Mouse (Mus musculus) E14TG2a.4 (cell line): Measurements from ENCODE around the gene Hectd4.
A peak's percentile ranks its signal among the peaks of the same experiment; 100 is the strongest.

ENCODE experiments used
- H3K27me3 ChIP-seq: 2 replicates; pipeline ENCODE4 v1.6.1; 2014; ENCODE audit warnings: low read length, control low read depth; ENCODE audit not compliant: insufficient read depth
- H3K36me3 ChIP-seq: 2 replicates; pipeline ENCODE4 v1.6.1; 2014; ENCODE audit warnings: low read length, control low read depth; ENCODE audit not compliant: insufficient read depth
- H3K4me1 ChIP-seq: replicated peaks from 2 replicates; pipeline ENCODE4 v1.6.1; 2014; ENCODE audit warnings: low read depth, low read length, control low read depth
- H3K4me3 ChIP-seq: replicated peaks from 2 replicates; pipeline ENCODE4 v1.5.1; 2014; ENCODE audit warnings: mild to moderate bottlenecking, low read length
- H3K9me3 ChIP-seq: 2 replicates; pipeline ENCODE4 v1.6.1; 2014; ENCODE audit warnings: low read length, control low read depth
- CTCF ChIP-seq: conservative IDR thresholded peaks from 2 replicates; pipeline ENCODE4 v1.5.1; 2014; ENCODE audit warnings: low read length
- NANOG ChIP-seq: IDR thresholded peaks from 2 replicates; pipeline ENCODE4 v1.6.1; 2014; ENCODE audit warnings: borderline replicate concordance, low read length, mixed read lengths
- POU5F1 ChIP-seq: IDR thresholded peaks from 2 replicates; pipeline ENCODE4 v1.6.1; 2014; ENCODE audit warnings: low read length, borderline replicate concordance

Hectd4 gene

DNA sequence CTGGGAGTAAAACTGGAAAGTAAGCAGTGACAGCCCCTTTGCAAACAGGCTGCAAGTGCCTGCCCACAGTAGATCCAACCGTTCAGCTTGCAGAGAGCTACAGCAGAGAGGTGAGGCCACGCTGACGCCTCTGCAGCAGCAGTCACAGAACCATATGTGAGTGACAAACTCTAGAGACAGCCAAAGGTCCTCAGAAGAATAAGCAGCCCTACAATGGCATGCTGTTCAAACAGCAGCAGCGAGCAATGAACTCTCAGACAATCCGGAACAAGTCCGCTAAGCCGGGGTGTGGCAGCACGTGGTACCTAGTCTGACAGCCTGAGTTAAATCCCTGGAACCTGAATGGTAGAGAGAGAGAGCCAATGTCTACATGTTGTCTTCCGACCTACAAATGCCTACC lies 30.8 kb upstream of the Hectd4 start:
- no peak for TF ChIP-seq NANOG
- no peak for TF ChIP-seq POU5F1
- no peak for TF ChIP-seq CTCF
- Histone ChIP-seq H3K4me3 (no peak overlapping the region), H3K4me1 (peaks cover 63% of the 10 kb centered on the region), H3K9me3 (no peaks in the 10 kb centered on the region), H3K27me3 (no peaks in the 10 kb centered on the region), H3K36me3 (no peaks in the 10 kb centered on the region; the same call in 1 of the 2 replicates)

DNA sequence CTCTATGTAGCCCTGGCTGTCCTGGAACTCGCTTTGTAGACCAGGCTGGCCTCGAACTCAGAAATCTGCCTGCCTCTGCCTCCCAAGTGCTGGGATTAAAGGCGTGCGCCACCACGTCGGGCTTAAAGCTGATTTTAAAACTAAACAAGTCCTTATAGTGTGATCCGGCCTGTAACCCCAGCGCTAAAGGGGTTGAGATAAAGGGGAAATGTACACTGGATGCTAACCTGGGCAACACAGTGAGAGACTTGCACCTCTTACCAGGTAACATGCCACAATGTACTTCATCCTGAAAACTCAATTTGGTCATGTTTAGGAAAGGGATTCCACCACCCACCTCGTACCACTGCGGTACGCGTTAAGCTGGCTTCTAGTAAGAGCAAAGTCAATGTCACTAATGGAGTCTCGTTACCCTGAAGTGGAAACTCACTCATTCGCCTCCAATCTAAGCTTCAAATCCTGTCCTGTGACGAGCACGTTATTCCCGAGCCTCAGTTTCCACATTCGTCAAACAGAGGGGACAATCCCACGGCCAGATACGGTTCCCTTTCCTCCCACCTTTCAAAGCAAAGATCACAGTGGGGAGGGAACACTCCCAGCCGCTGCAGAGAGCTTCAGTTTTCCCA lies 29.7 kb upstream of the Hectd4 start:
- no peaks in the 10 kb centered on the region for H3K9me3 ChIP-seq
- TF ChIP-seq CTCF (no peak), POU5F1 (no peak), NANOG (no peak)
- H3K27me3 ChIP-seq = peaks cover 3% of the 10 kb centered on the region; the same call in 1 of the 2 replicates
- no peaks in the 10 kb centered on the region; the same call in 1 of the 2 replicates for H3K36me3 ChIP-seq
- peak overlapping the region; percentile 96 for H3K4me3 ChIP-seq
- H3K4me1 ChIP-seq = peaks cover 52% of the 10 kb centered on the region

DNA sequence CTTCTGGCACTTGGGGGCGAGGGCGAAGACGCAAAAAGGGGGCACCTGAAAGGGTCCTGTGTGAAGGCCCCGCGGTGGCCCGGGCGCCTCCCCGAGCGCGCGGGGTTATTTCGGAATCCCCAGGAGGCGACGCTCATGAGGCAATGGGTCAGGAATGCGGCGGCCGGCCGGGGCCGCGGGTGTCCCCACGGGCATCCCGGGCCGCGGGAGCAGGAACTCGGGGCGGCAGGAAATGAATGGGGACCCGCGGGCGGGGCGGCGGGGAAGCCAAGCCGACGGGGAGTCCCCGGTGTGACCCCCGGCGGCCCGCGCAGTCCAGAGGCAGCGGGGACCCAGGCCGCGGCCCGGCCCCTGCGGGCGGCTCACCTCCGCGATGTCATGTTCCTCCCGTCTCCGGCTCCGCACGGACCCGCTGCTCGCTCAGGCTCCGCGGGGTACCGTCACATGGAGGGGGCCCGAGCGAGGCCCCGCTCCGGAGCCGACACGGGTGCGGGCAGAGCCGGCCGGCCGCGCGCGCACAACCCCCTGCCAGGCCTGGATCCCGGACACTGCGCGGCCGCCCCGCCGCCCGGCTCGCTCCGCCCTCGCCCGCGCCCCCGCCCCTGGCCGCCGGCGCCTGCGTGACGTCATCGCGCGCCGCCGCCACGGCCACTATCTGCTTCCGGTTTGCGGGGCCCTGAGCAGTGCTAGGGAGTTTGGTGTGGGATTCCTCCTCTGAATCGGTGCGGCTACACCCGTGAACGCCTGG lies 29.0 kb upstream of the Hectd4 start, which contains the start of gene Ptpn11:
Gene Ptpn11 (minus strand): TSS at position 562 of the 748 bp plus-strand sequence.
- peaks cover 3% of the 10 kb centered on the region; the same call in 1 of the 2 replicates for H3K27me3 ChIP-seq
- no peak for TF ChIP-seq NANOG
- TF ChIP-seq POU5F1 = no peak
- no peak for TF ChIP-seq CTCF
- no peaks in the 10 kb centered on the region for H3K9me3 ChIP-seq
- peaks cover 45% of the 10 kb centered on the region for H3K4me1 ChIP-seq
- no peaks in the 10 kb centered on the region; the same call in 1 of the 2 replicates for H3K36me3 ChIP-seq
- peak within 1 kb of the TSS; percentile 96 for H3K4me3 ChIP-seq

DNA sequence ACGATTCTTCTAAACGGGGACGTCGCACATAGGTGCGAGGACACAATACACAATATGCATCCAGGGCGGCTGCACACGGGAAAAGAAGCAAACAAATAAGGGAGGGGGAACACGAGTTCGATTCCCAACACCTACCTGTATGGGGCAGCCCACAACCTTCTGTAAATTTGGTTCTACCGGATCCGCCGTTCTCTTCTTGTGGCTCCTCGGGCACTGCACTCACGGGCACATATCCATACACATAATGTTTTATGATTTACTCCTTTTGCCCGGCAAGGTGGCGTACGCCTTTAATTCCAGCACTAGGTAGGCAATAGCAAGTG lies 28.5 kb upstream of the Hectd4 start:
- Histone ChIP-seq H3K4me1 (peaks cover 40% of the 10 kb centered on the region), H3K9me3 (no peaks in the 10 kb centered on the region), H3K36me3 (no peaks in the 10 kb centered on the region; the same call in 1 of the 2 replicates), H3K27me3 (peaks cover 8% of the 10 kb centered on the region), H3K4me3 (peak overlapping the region; percentile 96)
- no peak for TF ChIP-seq CTCF
- TF ChIP-seq POU5F1 = no peak
- TF ChIP-seq NANOG = no peak

DNA sequence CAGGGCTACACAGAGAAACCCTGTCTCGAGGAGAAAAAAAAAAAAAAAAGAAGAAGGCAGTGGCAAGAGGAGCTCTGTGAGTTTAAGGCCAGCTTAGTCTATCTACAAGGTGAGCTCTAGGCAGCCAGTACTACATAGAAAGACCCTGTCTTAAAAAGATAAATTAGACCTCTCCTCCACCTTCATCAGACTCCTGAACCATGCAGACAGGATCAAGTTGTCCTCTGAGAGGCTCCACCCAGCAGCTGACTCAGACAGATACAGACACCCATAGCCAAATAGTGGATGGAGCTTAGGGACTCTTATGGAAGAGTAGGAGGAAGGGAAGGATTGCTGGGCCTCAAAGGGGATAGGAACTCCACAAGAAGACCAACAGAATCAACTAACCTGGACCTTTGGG lies 25.8 kb upstream of the Hectd4 start:
- H3K9me3 ChIP-seq = no peaks in the 10 kb centered on the region
- TF ChIP-seq CTCF (no peak), NANOG (no peak), POU5F1 (no peak)
- H3K27me3 ChIP-seq = peaks cover 30% of the 10 kb centered on the region
- no peak overlapping the region for H3K4me3 ChIP-seq
- peaks cover 15% of the 10 kb centered on the region for H3K4me1 ChIP-seq
- no peaks in the 10 kb centered on the region for H3K36me3 ChIP-seq

DNA sequence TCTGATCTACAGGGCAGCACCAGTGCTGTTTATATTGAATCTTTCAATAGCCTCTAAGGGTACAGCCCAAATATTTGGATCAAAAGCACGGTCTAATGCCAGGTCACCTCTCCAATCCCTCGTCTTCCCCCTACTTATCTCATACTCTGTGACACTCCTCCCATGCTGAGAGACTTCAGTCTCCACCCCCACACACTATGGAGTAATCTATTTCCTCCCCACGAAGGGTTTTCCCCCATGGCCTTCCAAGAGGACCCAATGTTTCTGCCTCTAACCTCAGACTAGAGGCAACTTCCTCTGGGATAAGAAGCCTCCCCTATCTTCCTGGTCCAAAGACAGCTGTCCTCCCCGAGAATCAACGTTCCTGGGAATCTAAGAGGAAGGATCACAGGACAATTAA lies 23.3 kb upstream of the Hectd4 start:
- Histone ChIP-seq H3K36me3 (no peaks in the 10 kb centered on the region), H3K9me3 (no peaks in the 10 kb centered on the region), H3K4me1 (peaks cover 3% of the 10 kb centered on the region), H3K4me3 (no peak overlapping the region), H3K27me3 (peaks cover 33% of the 10 kb centered on the region)
- TF ChIP-seq NANOG = no peak
- no peak for TF ChIP-seq POU5F1
- no peak for TF ChIP-seq CTCF

DNA sequence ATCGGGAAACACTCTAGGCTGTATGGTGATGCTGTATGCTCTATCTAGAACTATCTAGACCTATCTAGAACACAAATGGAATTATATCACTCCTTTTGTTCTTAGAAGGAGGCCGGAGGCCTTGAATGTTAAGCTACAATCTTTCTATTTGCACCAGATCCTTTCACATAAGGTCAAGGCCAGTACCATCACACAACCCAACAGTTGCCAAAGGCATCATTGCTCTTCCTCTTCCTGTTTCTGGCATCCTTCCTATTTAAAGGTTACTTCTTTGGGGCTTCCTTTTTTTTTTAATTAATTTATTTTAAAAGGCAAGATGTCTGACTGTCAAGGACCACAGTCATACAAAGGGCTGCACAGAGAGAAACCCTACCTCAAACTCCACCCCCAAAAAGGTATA lies 22.7 kb upstream of the Hectd4 start:
- H3K4me3 ChIP-seq = no peak overlapping the region
- no peaks in the 10 kb centered on the region for H3K4me1 ChIP-seq
- H3K9me3 ChIP-seq = no peaks in the 10 kb centered on the region
- TF ChIP-seq NANOG (no peak), POU5F1 (no peak), CTCF (no peak)
- H3K36me3 ChIP-seq = no peaks in the 10 kb centered on the region
- H3K27me3 ChIP-seq = peaks cover 33% of the 10 kb centered on the region

DNA sequence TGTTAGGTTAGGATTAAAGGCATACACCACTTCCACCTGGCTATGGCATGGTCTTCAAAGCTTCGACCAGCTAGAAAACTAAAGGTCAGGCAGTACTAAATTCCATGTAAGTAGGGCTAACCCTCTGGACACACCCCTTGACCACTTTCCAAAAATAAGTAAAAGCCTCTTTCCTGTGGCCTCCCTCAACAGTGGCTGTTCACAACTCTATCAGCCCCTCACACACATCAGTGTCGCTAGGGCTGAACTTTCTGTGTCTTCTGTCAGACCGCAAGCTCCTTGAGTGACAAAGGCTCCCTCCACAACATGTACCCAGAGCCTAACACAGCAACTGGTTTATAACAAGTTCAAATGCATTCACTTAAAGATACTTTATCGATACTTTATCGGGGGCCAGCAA lies 21.6 kb upstream of the Hectd4 start:
- TF ChIP-seq CTCF (no peak), NANOG (no peak), POU5F1 (no peak)
- H3K36me3 ChIP-seq = no peaks in the 10 kb centered on the region
- no peak overlapping the region for H3K4me3 ChIP-seq
- no peaks in the 10 kb centered on the region for H3K4me1 ChIP-seq
- H3K27me3 ChIP-seq = peaks cover 33% of the 10 kb centered on the region
- no peaks in the 10 kb centered on the region for H3K9me3 ChIP-seq

DNA sequence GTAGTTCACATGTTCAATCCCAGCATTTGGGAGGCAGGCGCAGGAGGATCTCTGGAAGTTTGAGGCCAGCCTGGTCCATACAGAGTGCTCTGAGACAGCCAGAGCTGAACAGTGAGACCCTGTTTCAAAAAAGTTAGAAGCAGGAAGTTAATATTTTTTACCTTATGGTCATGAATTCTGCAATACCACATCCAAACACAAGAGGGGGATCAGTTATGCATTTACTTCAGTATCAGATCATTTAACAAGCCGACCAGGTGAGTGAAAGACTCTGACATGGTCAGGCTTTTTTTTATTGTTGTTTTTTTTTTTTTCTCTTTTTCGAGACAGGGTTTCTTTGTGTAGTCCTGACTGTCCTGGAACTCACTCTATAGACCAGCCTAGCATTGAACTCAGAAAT lies 18.3 kb upstream of the Hectd4 start:
- TF ChIP-seq POU5F1 (no peak), CTCF (peak; percentile 76)

More for the DNA sequence above, 18.3 kb upstream of the Hectd4 start:
- H3K4me3 ChIP-seq = no peak overlapping the region
- peaks cover 21% of the 10 kb centered on the region for H3K36me3 ChIP-seq
- peaks cover 23% of the 10 kb centered on the region for H3K27me3 ChIP-seq
- H3K9me3 ChIP-seq = no peaks in the 10 kb centered on the region
- peaks cover 18% of the 10 kb centered on the region for H3K4me1 ChIP-seq
